Mouse (Mus musculus) hematopoietic multipotent progenitor cell, adult 10-12 weeks (in vitro differentiated cells): ENCODE data around the gene Entpd4b. TPM values are rescaled to one million over a fixed set of nuclear protein-coding genes. Genes with fewer than 3 reads are reported as not detected.

ENCODE experiments used
- polyA plus RNA-seq: library from polyadenylated mRNA; stranded (reverse); fragments of >175 nt; gene quantifications from 2 replicates; pipeline ENCODE4 v1.2.3, GENCODE M21; 2012; ENCODE audit warnings: low replicate concordance

The Entpd4b gene
- polyA plus RNA-seq = 6.8 and 12.3 TPM in 2 replicates

GRCm38 (mm10) chr14:69555110-69555831, at the start of gene Entpd4b:
Gene Entpd4b, plus strand, starts transcription at chr14:69555424.

GRCm38 (mm10) chr14:69512449-69512848, 42.8 kb upstream of the Entpd4b start, which contains the start of gene Gm27179:
Gene Gm27179, minus strand, starts transcription at chr14:69512549.

Other genes with a start within 250 kb of the Entpd4b start
- 0.49 and 16.4 TPM in 2 replicates for gene Gm16867, start 52.1 kb upstream of the Entpd4b start, polyA plus RNA-seq
- not detected in 2 replicates for gene Gm27179, start 42.9 kb upstream of the Entpd4b start, polyA plus RNA-seq